Comparison of ENCODE assay signal across 26 mouse cellular contexts in genomic region chr16:66986879-66987278, GRCm38 (mm10).
A peak's percentile ranks its signal among the peaks of the same experiment; 100 is the strongest.
DNase-seq lines count a peak whose midpoint lies in the region; ATAC-seq lines count a peak whose summit lies in the region.
"Had no signal": no experiment of that assay in that cellular context is flagged by ENCODE, and none has a peak within 500 bp of the region (broad histone marks: within the 10 kb centered on the region; RNA-seq: fewer than 3 reads in every experiment).

No protein-coding gene starts in this region.

- no peaks in the 10 kb centered on the region for H3K9me3 ChIP-seq in midbrain, embryonic 11.5 days (ENCODE audit: control insufficient read depth, low read length)
- H3K9me3 ChIP-seq in midbrain, embryonic 16.5 days (replicated peaks; ENCODE audit: control insufficient read depth, low read length, poor library complexity, severe bottlenecking), result no peaks in the 10 kb centered on the region
- H3K9me3 ChIP-seq: embryonic facial prominence, embryonic 12.5 days; heart, embryonic 12.5 days; hindbrain, embryonic 15.5 days; intestine, embryonic 15.5 days; limb, embryonic 12.5 days; liver, embryonic 15.5 days; midbrain, embryonic 10.5 days had no signal

- H3K36me3 ChIP-seq in midbrain, embryonic 11.5 days (ENCODE audit: control insufficient read depth, insufficient read depth, low read length), result no peaks in the 10 kb centered on the region
- H3K36me3 ChIP-seq in midbrain, embryonic 16.5 days (ENCODE audit: control insufficient read depth, insufficient read depth, low read length), result no peaks in the 10 kb centered on the region
- H3K36me3 ChIP-seq: embryonic facial prominence, embryonic 12.5 days; heart, embryonic 12.5 days; hindbrain, embryonic 15.5 days; intestine, embryonic 15.5 days; limb, embryonic 12.5 days; liver, embryonic 15.5 days; midbrain, embryonic 10.5 days had no signal

- no peak overlapping the region for H3K4me3 ChIP-seq in midbrain, embryonic 11.5 days (ENCODE audit: low read depth, low read length)
- no peak overlapping the region for H3K4me3 ChIP-seq in midbrain, embryonic 16.5 days (ENCODE audit: low read depth, low read length)
- H3K4me3 ChIP-seq: embryonic facial prominence, embryonic 12.5 days; heart, adult 2 months; heart, embryonic 12.5 days; hindbrain, embryonic 15.5 days; intestine, embryonic 15.5 days; limb, embryonic 12.5 days; liver, embryonic 15.5 days; midbrain, embryonic 10.5 days; myocyte had no signal

- ATAC-seq in midbrain, embryonic 11.5 days (ENCODE audit: low FRiP score), result no peak
- no peak for ATAC-seq in midbrain, embryonic 16.5 days
- no peak for ATAC-seq in megakaryocyte, adult 5-6 weeks (ENCODE audit: poor library complexity, severe bottlenecking)
- ATAC-seq: CD4-positive, CD25-positive, alpha-beta regulatory T cell, adult 4 months; forebrain, embryonic 14.5 days; intestine, embryonic 15.5 days had no signal

- H3K4me1 ChIP-seq in midbrain, embryonic 11.5 days (ENCODE audit: control insufficient read depth, insufficient read depth, low read length), result no peaks in the 10 kb centered on the region
- H3K4me1 ChIP-seq in midbrain, embryonic 16.5 days (ENCODE audit: control insufficient read depth, insufficient read depth, low read length), result no peaks in the 10 kb centered on the region
- H3K4me1 ChIP-seq: embryonic facial prominence, embryonic 12.5 days; heart, embryonic 12.5 days; intestine, embryonic 15.5 days; limb, embryonic 12.5 days; liver, embryonic 15.5 days; midbrain, embryonic 10.5 days had no signal

- WGBS in midbrain, embryonic 11.5 days, result 85% methylated on average over 7 of the region's 7 CpGs
- whole genome bisulfite sequencing in midbrain, embryonic 16.5 days, result 68% methylated on average over 7 of the region's 7 CpGs

- H3K27me3 ChIP-seq in midbrain, embryonic 11.5 days (ENCODE audit: control insufficient read depth, insufficient read depth, low read length), result no peaks in the 10 kb centered on the region
- H3K27me3 ChIP-seq in midbrain, embryonic 16.5 days (ENCODE audit: control insufficient read depth, insufficient read depth, low read depth, low read length), result no peaks in the 10 kb centered on the region
- H3K27me3 ChIP-seq: embryonic facial prominence, embryonic 12.5 days; heart, embryonic 12.5 days; hindbrain, embryonic 15.5 days; intestine, embryonic 15.5 days; limb, embryonic 12.5 days; liver, embryonic 15.5 days had no signal

- H3K27ac ChIP-seq in midbrain, embryonic 11.5 days (ENCODE audit: low read depth, low read length), result no peak overlapping the region
- no peak overlapping the region for H3K27ac ChIP-seq in midbrain, embryonic 16.5 days (ENCODE audit: low read length)
- H3K27ac ChIP-seq: embryonic facial prominence, embryonic 12.5 days; heart, adult 2 months; hindbrain, embryonic 15.5 days; intestine, embryonic 15.5 days; limb, embryonic 12.5 days; liver, embryonic 15.5 days; midbrain, embryonic 10.5 days had no signal

- H3K4me2 ChIP-seq in midbrain, embryonic 11.5 days, result no peak overlapping the region
- H3K4me2 ChIP-seq in midbrain, embryonic 16.5 days (ENCODE audit: low read length), result no peak overlapping the region
- H3K4me2 ChIP-seq: embryonic facial prominence, embryonic 12.5 days; heart, embryonic 12.5 days; hindbrain, embryonic 15.5 days; intestine, embryonic 15.5 days; limb, embryonic 12.5 days; liver, embryonic 15.5 days; lung, embryonic 14.5 days had no signal

- DNase-seq in cerebellum, adult 9-10 months, result peak; percentile 29
- no peak for DNase-seq in cerebellum, postnatal 25 days
- DNase-seq in layer of hippocampus, adult 18-20 months (ENCODE audit: low spot score in 2 of 2), result peak; percentile 11 to 53
- no peak for DNase-seq in layer of hippocampus, postnatal 10 days (ENCODE audit: low spot score in 2 of 2)
- peak; percentile 33 for DNase-seq in midbrain, embryonic 11.5 days (ENCODE audit: low spot score, missing footprints)
- DNase-seq: adrenal gland, postnatal 14 days; embryo, embryonic 11 days; heart, adult 2 months; heart, postnatal 4 days; kidney, adult 2 months; kidney, postnatal 36 days; lung, embryonic 14.5 days; lung, postnatal 14 days; thymus, postnatal 4 days had no signal

- no peak overlapping the region for H3K9ac ChIP-seq in midbrain, embryonic 11.5 days (ENCODE audit: low read length)
- no peak overlapping the region for H3K9ac ChIP-seq in midbrain, embryonic 16.5 days (ENCODE audit: low read depth, low read length)
- H3K9ac ChIP-seq: embryonic facial prominence, embryonic 12.5 days; heart, embryonic 12.5 days; hindbrain, embryonic 15.5 days; intestine, embryonic 15.5 days; limb, embryonic 12.5 days; liver, embryonic 15.5 days; lung, embryonic 14.5 days had no signal

Comparison
In these comparisons a context has a peak if more than half of its experiments do, and no peak if none do; other contexts are left out.
1. DNase-seq: peak in cerebellum, adult 9-10 months (single experiment), layer of hippocampus, adult 18-20 months (2 of 2) and midbrain, embryonic 11.5 days (single experiment); none in cerebellum, postnatal 25 days (0 of 2) and layer of hippocampus, postnatal 10 days (0 of 2).